Mouse (Mus musculus): ENCODE data around the gene H2-DMb1.

The H2-DMb1 gene

GRCm38 (mm10) chr17:34152923-34153322 lies at the start of gene H2-DMb1:
Gene H2-DMb1 (plus strand): TSS chr17:34153072.
- DNase-seq (ENCODE audit: low spot score): no peak

- DNase-seq (ENCODE audit: low spot score): no peak
These were observed 48.1 kb upstream of the H2-DMb1 start for GRCm38 (mm10) chr17:34104804-34105203.

- DNase-seq (ENCODE audit: low spot score): no peak
These were observed 46.3 kb upstream of the H2-DMb1 start for GRCm38 (mm10) chr17:34106555-34106954.

- no peak for DNase-seq (ENCODE audit: low spot score)
These were observed 45.6 kb upstream of the H2-DMb1 start for GRCm38 (mm10) chr17:34107109-34107867.

GRCm38 (mm10) chr17:34108460-34108859 lies 44.4 kb upstream of the H2-DMb1 start:
- DNase-seq (ENCODE audit: low spot score): no peak

GRCm38 (mm10) chr17:34109038-34109805 lies 43.6 kb upstream of the H2-DMb1 start:
- no peak for DNase-seq (ENCODE audit: low spot score)

- DNase-seq (ENCODE audit: low spot score): no peak
These were observed 43.1 kb upstream of the H2-DMb1 start for GRCm38 (mm10) chr17:34109806-34110195.

- no peak for DNase-seq (ENCODE audit: low spot score)
These were observed 42.6 kb upstream of the H2-DMb1 start for GRCm38 (mm10) chr17:34110309-34110708.

GRCm38 (mm10) chr17:34114114-34114513 lies 38.8 kb upstream of the H2-DMb1 start:
- no peak for DNase-seq (ENCODE audit: low spot score)

GRCm38 (mm10) chr17:34116736-34117370 lies 36.0 kb upstream of the H2-DMb1 start:
- no peak for DNase-seq (ENCODE audit: low spot score)

- no peak for DNase-seq (ENCODE audit: low spot score)
These were observed 35.3 kb upstream of the H2-DMb1 start for GRCm38 (mm10) chr17:34117421-34118112.

- peak; percentile 22 for DNase-seq (ENCODE audit: low spot score)
These were observed 34.6 kb upstream of the H2-DMb1 start for GRCm38 (mm10) chr17:34118113-34118872.

GRCm38 (mm10) chr17:34118873-34119248 lies 34.0 kb upstream of the H2-DMb1 start:
- no peak for DNase-seq (ENCODE audit: low spot score)

- peak; percentile 99 for DNase-seq (ENCODE audit: low spot score)
These were observed 33.4 kb upstream of the H2-DMb1 start, which contains the start of gene H2-DMa for GRCm38 (mm10) chr17:34119249-34120179. Gene H2-DMa (plus strand): TSS chr17:34119541.

- peak; percentile 67 for DNase-seq (ENCODE audit: low spot score)
These were observed 32.6 kb upstream of the H2-DMb1 start for GRCm38 (mm10) chr17:34120180-34120723.

GRCm38 (mm10) chr17:34120814-34121171 lies 32.1 kb upstream of the H2-DMb1 start:
- DNase-seq (ENCODE audit: low spot score): peak; percentile 70

GRCm38 (mm10) chr17:34121172-34121878 lies 31.5 kb upstream of the H2-DMb1 start:
- peak; percentile 85 for DNase-seq (ENCODE audit: low spot score)

GRCm38 (mm10) chr17:34121879-34122187 lies 31.0 kb upstream of the H2-DMb1 start:
- peak; percentile 63 for DNase-seq (ENCODE audit: low spot score)

GRCm38 (mm10) chr17:34122188-34122984 lies 30.5 kb upstream of the H2-DMb1 start, which contains the start of gene Brd2:
Gene Brd2 (minus strand): TSS chr17:34122634.
- peak; percentile 97 for DNase-seq (ENCODE audit: low spot score)

All from ovary, postnatal 10 days (tissue).